Comparison of ENCODE assay signal across 8 mouse cellular contexts in the genomic region with DNA sequence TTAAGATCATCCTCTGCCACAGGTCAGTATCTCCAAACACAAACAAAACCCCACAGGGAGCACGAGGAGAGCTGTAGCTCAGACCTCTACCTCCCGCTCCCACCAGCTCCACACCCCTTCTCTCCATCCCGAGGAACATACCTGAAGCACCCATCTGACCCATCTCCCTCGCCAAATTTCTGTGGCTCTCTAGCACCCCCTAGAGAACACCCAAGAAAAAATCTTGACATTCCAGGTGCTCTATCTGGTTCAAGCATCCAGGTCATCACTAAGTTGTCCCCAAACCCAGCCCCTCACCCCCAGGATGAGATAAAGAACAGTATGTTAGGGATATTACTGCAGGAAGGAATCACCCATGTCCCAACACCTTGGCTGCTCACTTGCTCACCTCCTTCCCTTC. TPM values are rescaled to one million over a fixed set of nuclear protein-coding genes. Genes with fewer than 3 reads are reported as not detected.
DNase-seq lines count a peak whose midpoint lies in the region; ATAC-seq and TF ChIP-seq lines count a peak whose summit lies in the region.

No protein-coding gene starts in this region.

- H3K4me3 ChIP-seq in heart, embryonic 12.5 days = no peak overlapping the region
- no peak overlapping the region for H3K4me3 ChIP-seq in midbrain, postnatal 0 days (ENCODE audit: low read depth, low read length)
- H3K4me3 ChIP-seq in midbrain, embryonic 11.5 days (ENCODE audit: low read depth, low read length) = no peak overlapping the region

- H3K27me3 ChIP-seq in heart, embryonic 12.5 days (replicated peaks) = no peaks in the 10 kb centered on the region
- H3K27me3 ChIP-seq in midbrain, postnatal 0 days (ENCODE audit: insufficient read depth, low read length) = no peaks in the 10 kb centered on the region
- H3K27me3 ChIP-seq in midbrain, embryonic 11.5 days (ENCODE audit: control insufficient read depth, insufficient read depth, low read length) = no peaks in the 10 kb centered on the region

- WGBS in heart, embryonic 12.5 days = 48% methylated on average over 4 of the region's 4 CpGs
- WGBS in midbrain, postnatal 0 days = 55% methylated on average over 4 of the region's 4 CpGs
- 61% methylated on average over 4 of the region's 4 CpGs for WGBS in midbrain, embryonic 11.5 days

- peaks cover 67% of the 10 kb centered on the region for H3K36me3 ChIP-seq in heart, embryonic 12.5 days
- peaks cover 28% of the 10 kb centered on the region for H3K36me3 ChIP-seq in midbrain, postnatal 0 days (ENCODE audit: insufficient read depth, low read length)
- H3K36me3 ChIP-seq in midbrain, embryonic 11.5 days (ENCODE audit: control insufficient read depth, insufficient read depth, low read length) = peaks cover 6% of the 10 kb centered on the region; the same call in 1 of the 2 replicates

- no peak overlapping the region for H3K4me2 ChIP-seq in heart, embryonic 12.5 days
- H3K4me2 ChIP-seq in midbrain, postnatal 0 days (ENCODE audit: low read depth, low read length, poor library complexity, severe bottlenecking) = no peak overlapping the region
- no peak overlapping the region for H3K4me2 ChIP-seq in midbrain, embryonic 11.5 days

- ATAC-seq in heart, embryonic 12.5 days (ENCODE audit: insufficient number of reproducible peaks, low FRiP score) = no peak
- no peak for ATAC-seq in midbrain, postnatal 0 days (ENCODE audit: low FRiP score)
- no peak for ATAC-seq in midbrain, embryonic 11.5 days (ENCODE audit: low FRiP score)

- no peak overlapping the region for H3K27ac ChIP-seq in heart, embryonic 12.5 days (ENCODE audit: poor library complexity, severe bottlenecking)
- H3K27ac ChIP-seq in midbrain, postnatal 0 days (ENCODE audit: low read depth, low read length) = no peak overlapping the region
- H3K27ac ChIP-seq in midbrain, embryonic 11.5 days (ENCODE audit: low read depth, low read length) = no peak overlapping the region

- TF ChIP-seq CTCF in midbrain, postnatal 0 days (IDR thresholded peaks at IDR 0.05) = peak; percentile 63

- no peak overlapping the region for H3K9ac ChIP-seq in heart, embryonic 12.5 days
- no peak overlapping the region for H3K9ac ChIP-seq in midbrain, postnatal 0 days (replicated peaks; ENCODE audit: low read length, poor library complexity, severe bottlenecking)
- no peak overlapping the region for H3K9ac ChIP-seq in midbrain, embryonic 11.5 days (ENCODE audit: low read length)

- H3K9me3 ChIP-seq in heart, embryonic 12.5 days (replicated peaks) = no peaks in the 10 kb centered on the region
- H3K9me3 ChIP-seq in midbrain, postnatal 0 days (ENCODE audit: low read length) = no peaks in the 10 kb centered on the region
- H3K9me3 ChIP-seq in midbrain, embryonic 11.5 days (ENCODE audit: control insufficient read depth, low read length) = no peaks in the 10 kb centered on the region

- peaks cover 23% of the 10 kb centered on the region for H3K4me1 ChIP-seq in heart, embryonic 12.5 days (replicated peaks)
- H3K4me1 ChIP-seq in midbrain, postnatal 0 days (ENCODE audit: insufficient read depth, low read length) = no peaks in the 10 kb centered on the region; the same call in 1 of the 2 replicates
- peaks cover 12% of the 10 kb centered on the region for H3K4me1 ChIP-seq in midbrain, embryonic 11.5 days (ENCODE audit: control insufficient read depth, insufficient read depth, low read length)

- DNase-seq in heart, adult 18-20 months = peak; percentile 23 to 61
- peak; percentile 16 for DNase-seq in midbrain, postnatal 0 days (ENCODE audit: low spot score)
- no peak for DNase-seq in midbrain, embryonic 11.5 days (ENCODE audit: low spot score, missing footprints)
- peak; percentile 47 to 50 for DNase-seq in cerebellum, postnatal 25 days
- peak; percentile 43 for DNase-seq in thymus, postnatal 25 days
- DNase-seq in right cerebral cortex, postnatal 4 days = no peak
- DNase-seq in ovary, postnatal 36 days (ENCODE audit: low spot score) = no peak

RNA-seq across cellular contexts. Expression of a gene that starts 2.0 kb away (rescaled TPM):
- 100 to 1,000 TPM in 1 of 2 experiments, 10 to 100 TPM in 1; 98.9 to 110 TPM for total RNA-seq in heart, adult 18-20 months (2021)
- 160 and 166 TPM in 2 replicates for polyA plus RNA-seq in heart, embryonic 12.5 days (2016; fragmentation: Nextera tagmentation; extraction: Ambion mirVana)
- total RNA-seq in midbrain, postnatal 0 days (2014; rRNA removed) = 122 and 133 TPM in 2 replicates
- 160 and 161 TPM in 2 replicates for polyA plus RNA-seq in midbrain, postnatal 0 days (2015; fragmentation: Nextera tagmentation; extraction: Ambion mirVana)
- polyA plus RNA-seq in midbrain, embryonic 11.5 days (2014; fragmentation: Nextera tagmentation; extraction: Ambion mirVana) = 113 and 138 TPM in 2 replicates

RNA-seq across cellular contexts. Expression of a gene that starts 14.2 kb away (rescaled TPM):
- 100 to 1,000 TPM; 270 to 319 TPM for total RNA-seq in heart, adult 18-20 months (2021)
- 399 and 400 TPM in 2 replicates for polyA plus RNA-seq in heart, embryonic 12.5 days (2016; fragmentation: Nextera tagmentation; extraction: Ambion mirVana)
- total RNA-seq in midbrain, postnatal 0 days (2014; rRNA removed) = 1,618 and 2,613 TPM in 2 replicates
- polyA plus RNA-seq in midbrain, postnatal 0 days (2015; fragmentation: Nextera tagmentation; extraction: Ambion mirVana) = 2,139 and 2,488 TPM in 2 replicates
- polyA plus RNA-seq in midbrain, embryonic 11.5 days (2014; fragmentation: Nextera tagmentation; extraction: Ambion mirVana) = 180 and 196 TPM in 2 replicates

RNA-seq across cellular contexts. Expression of a gene that starts 20.7 kb away (rescaled TPM):
- total RNA-seq in heart, adult 18-20 months (2021) = 10 to 100 TPM in 1 of 2 experiments, under 1 TPM in 1; 0.57 to 19.5 TPM
- 6.7 and 8.9 TPM in 2 replicates for polyA plus RNA-seq in heart, embryonic 12.5 days (2016; fragmentation: Nextera tagmentation; extraction: Ambion mirVana)
- 3.6 and 5.1 TPM in 2 replicates for total RNA-seq in midbrain, postnatal 0 days (2014; rRNA removed)
- polyA plus RNA-seq in midbrain, postnatal 0 days (2015; fragmentation: Nextera tagmentation; extraction: Ambion mirVana) = 7.9 and 9.0 TPM in 2 replicates
- polyA plus RNA-seq in midbrain, embryonic 11.5 days (2014; fragmentation: Nextera tagmentation; extraction: Ambion mirVana) = 1.9 and 3.2 TPM in 2 replicates

RNA-seq across cellular contexts. Expression of a gene that starts 31.9 kb away (rescaled TPM):
- total RNA-seq in heart, adult 18-20 months (2021) = not detected
- polyA plus RNA-seq in heart, embryonic 12.5 days (2016; fragmentation: Nextera tagmentation; extraction: Ambion mirVana) = 0.41 TPM in 1 of 2 replicates, not detected in the other
- not detected in 2 replicates for total RNA-seq in midbrain, postnatal 0 days (2014; rRNA removed)
- polyA plus RNA-seq in midbrain, postnatal 0 days (2015; fragmentation: Nextera tagmentation; extraction: Ambion mirVana) = not detected in 2 replicates
- polyA plus RNA-seq in midbrain, embryonic 11.5 days (2014; fragmentation: Nextera tagmentation; extraction: Ambion mirVana) = not detected in 2 replicates

RNA-seq across cellular contexts. Expression of a gene that starts 32.0 kb away (rescaled TPM):
- not detected for total RNA-seq in heart, adult 18-20 months (2021)
- polyA plus RNA-seq in heart, embryonic 12.5 days (2016; fragmentation: Nextera tagmentation; extraction: Ambion mirVana) = not detected in 2 replicates
- not detected in 2 replicates for total RNA-seq in midbrain, postnatal 0 days (2014; rRNA removed)
- not detected in 2 replicates for polyA plus RNA-seq in midbrain, postnatal 0 days (2015; fragmentation: Nextera tagmentation; extraction: Ambion mirVana)
- polyA plus RNA-seq in midbrain, embryonic 11.5 days (2014; fragmentation: Nextera tagmentation; extraction: Ambion mirVana) = not detected in 2 replicates

Comparison
In these comparisons a context has a peak if more than half of its experiments do, and no peak if none do; other contexts are left out.
1. DNase-seq: peak in heart, adult 18-20 months (2 of 2), midbrain, postnatal 0 days (single experiment), cerebellum, postnatal 25 days (2 of 2) and thymus, postnatal 25 days (single experiment); none in midbrain, embryonic 11.5 days (single experiment), right cerebral cortex, postnatal 4 days (single experiment) and ovary, postnatal 36 days (single experiment).